Mouse (Mus musculus) liver, postnatal 0 days (tissue): ENCODE data around the gene Lyrm7.

Experiments used
- CTCF ChIP-seq: sonication (generic); IDR thresholded peaks from 2 replicates; pipeline ENCODE4 v1.5.1; 2016; ENCODE audit warnings: antibody characterized with exemption, low read depth
- EP300 ChIP-seq: IDR thresholded peaks from 2 replicates; pipeline ENCODE4 v1.6.1; 2016; ENCODE audit warnings: antibody characterized with exemption, low read depth, mild to moderate bottlenecking

DNA sequence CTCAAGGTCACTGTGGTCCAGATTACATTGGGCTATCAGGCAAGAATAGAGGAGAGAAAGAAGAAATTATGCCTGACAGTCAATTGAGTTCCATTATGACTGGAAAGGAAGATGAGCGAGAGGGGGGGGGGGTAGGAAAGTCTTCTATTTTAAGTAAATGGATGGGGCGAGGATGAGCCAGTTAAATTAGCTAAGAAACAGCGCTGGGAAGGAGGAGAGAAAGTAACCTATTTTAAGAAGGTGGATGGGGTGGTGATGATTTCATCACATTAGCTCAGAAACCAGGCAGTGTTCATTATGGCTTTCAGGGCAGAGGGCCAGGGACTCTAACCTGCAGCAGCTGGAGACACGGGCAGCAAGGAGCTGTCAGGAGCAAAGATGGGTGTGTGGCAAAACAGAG, 37.2 kb downstream of the Lyrm7 start:
- TF ChIP-seq CTCF (no peak), EP300 (no peak)
